Mouse (Mus musculus) embryonic facial prominence, embryonic 15.5 days (tissue): Measurements from ENCODE around the gene Sipa1l1. TPM values are rescaled to one million over a fixed set of nuclear protein-coding genes. Genes with fewer than 3 reads are reported as not detected.
"Not testable (repeated sequence)": the region's sequence is repeated elsewhere in the genome, so short reads cannot be mapped to it uniquely, and the experiment has no call there.

Source experiments
- ATAC-seq: fragments of 200-750 bp; cut with Nextera tagmentation; 2 replicates; pipeline ENCODE4 v1.8.0; 2017; ENCODE audit warnings: low read depth, moderate TSS enrichment; ENCODE audit not compliant: insufficient number of reproducible peaks, low FRiP score, low TSS enrichment
- H3K27ac ChIP-seq: fragments of 300-500 bp; sonication (generic); replicated peaks from 2 replicates; pipeline ENCODE4 v1.5.1; 2015; ENCODE audit warnings: mild to moderate bottlenecking, inconsistent platforms
- H3K27me3 ChIP-seq: fragments of 300-500 bp; sonication (generic); 2 replicates; pipeline ENCODE4 v1.6.1; 2015; ENCODE audit warnings: inconsistent platforms
- H3K36me3 ChIP-seq: fragments of 300-500 bp; sonication (generic); 2 replicates; pipeline ENCODE4 v1.6.1; 2015; ENCODE audit warnings: mild to moderate bottlenecking, inconsistent platforms
- H3K4me1 ChIP-seq: fragments of 300-500 bp; sonication (generic); 2 replicates; pipeline ENCODE4 v1.6.1; 2015; ENCODE audit warnings: inconsistent platforms
- H3K4me2 ChIP-seq: fragments of 300-500 bp; sonication (generic); replicated peaks from 2 replicates; pipeline ENCODE4 v1.6.1; 2015; ENCODE audit warnings: mild to moderate bottlenecking, inconsistent platforms
- H3K4me3 ChIP-seq: fragments of 300-500 bp; sonication (generic); replicated peaks from 2 replicates; pipeline ENCODE4 v1.5.1; 2015; ENCODE audit warnings: mild to moderate bottlenecking, inconsistent platforms
- H3K9ac ChIP-seq: fragments of 300-500 bp; sonication (generic); 2 replicates; pipeline ENCODE4 v1.6.1; 2015; ENCODE audit warnings: inconsistent platforms
- H3K9me3 ChIP-seq: fragments of 300-500 bp; sonication (generic); replicated peaks from 2 replicates; pipeline ENCODE4 v1.6.1; 2016; ENCODE audit warnings: inconsistent platforms
- WGBS: fragments of 180-500 bp; shearing (Covaris S2); methylation state at CpG from one replicate; pipeline ENCODE4 v1.1.7; 2015; 5-methylcytosine and 5-hydroxymethylcytosine counted together
- polyA plus RNA-seq: library from polyadenylated mRNA; unstranded; fragments of >200 nt; fragmentation: Nextera tagmentation; extraction: Ambion mirVana; gene quantifications from 2 replicates; pipeline ENCODE4 v1.2.1, GENCODE M21; 2015

Sipa1l1 gene
- polyA plus RNA-seq, 1 experiment from 2014 or later = 29.8 TPM

GRCm38 (mm10) chr12:82472796-82473195, 303.7 kb downstream of the Sipa1l1 start:
- ATAC-seq = no peak
- Histone ChIP-seq H3K4me2 (no peak overlapping the region), H3K27me3 (no peaks in the 10 kb centered on the region), H3K27ac (no peak overlapping the region), H3K9me3 (no peaks in the 10 kb centered on the region), H3K4me1 (peaks cover 2% of the 10 kb centered on the region; the same call in 1 of the 2 replicates), H3K36me3 (no peaks in the 10 kb centered on the region), H3K4me3 (no peak overlapping the region), H3K9ac (no peak overlapping the region)
- WGBS = 91% methylated on average over 3 of the region's 3 CpGs

GRCm38 (mm10) chr12:82473238-82473637, 304.1 kb downstream of the Sipa1l1 start:
- H3K4me1 ChIP-seq = peaks cover 5% of the 10 kb centered on the region; the same call in 1 of the 2 replicates

GRCm38 (mm10) chr12:82474409-82474808, 305.3 kb downstream of the Sipa1l1 start:
- Histone ChIP-seq H3K4me2 (no peak overlapping the region), H3K36me3 (no peaks in the 10 kb centered on the region), H3K9ac (no peak overlapping the region), H3K27me3 (no peaks in the 10 kb centered on the region), H3K4me3 (no peak overlapping the region), H3K9me3 (no peaks in the 10 kb centered on the region), H3K4me1 (peaks cover 5% of the 10 kb centered on the region; the same call in 1 of the 2 replicates), H3K27ac (no peak overlapping the region)
- ATAC-seq = no peak
- WGBS = 80% methylated on average over 4 of the region's 4 CpGs

More at GRCm38 (mm10) chr12:82473238-82473637, 304.1 kb downstream of the Sipa1l1 start:
- no peak for ATAC-seq
- 82% methylated on average over 4 of the region's 4 CpGs for WGBS
- Histone ChIP-seq H3K9ac (no peak overlapping the region), H3K4me3 (no peak overlapping the region), H3K4me2 (no peak overlapping the region), H3K36me3 (no peaks in the 10 kb centered on the region), H3K9me3 (no peaks in the 10 kb centered on the region), H3K27me3 (no peaks in the 10 kb centered on the region), H3K27ac (no peak overlapping the region)

- Histone ChIP-seq H3K4me1 (peaks cover 5% of the 10 kb centered on the region; the same call in 1 of the 2 replicates), H3K4me2 (no peak overlapping the region), H3K27me3 (no peaks in the 10 kb centered on the region), H3K27ac (no peak overlapping the region), H3K4me3 (no peak overlapping the region), H3K9me3 (no peaks in the 10 kb centered on the region), H3K36me3 (no peaks in the 10 kb centered on the region), H3K9ac (no peak overlapping the region)
- WGBS = 76% methylated on average over 10 of the region's 10 CpGs
- ATAC-seq = no peak
Measured at GRCm38 (mm10) chr12:82476028-82476427, 306.9 kb downstream of the Sipa1l1 start.

DNA sequence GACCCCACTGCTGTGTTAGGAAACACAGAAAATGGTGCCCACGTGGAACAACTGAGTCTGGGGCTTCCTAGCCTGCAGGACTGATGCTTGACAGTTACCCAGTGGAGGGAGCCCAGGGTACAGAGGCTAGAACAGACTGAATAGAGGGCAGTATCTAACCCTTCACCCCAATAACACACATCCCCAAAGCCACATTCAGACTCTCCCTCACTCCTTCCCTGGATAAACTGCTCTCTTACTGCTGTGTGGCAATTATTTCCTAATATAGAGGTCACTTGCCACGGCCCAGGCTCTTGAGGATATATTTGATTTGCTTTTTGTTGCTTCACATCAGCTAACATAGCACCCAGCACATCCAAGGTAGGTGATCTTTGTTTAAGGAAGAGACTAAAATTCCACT, 307.5 kb downstream of the Sipa1l1 start:
- H3K27ac ChIP-seq = no peak overlapping the region
- H3K4me1 ChIP-seq = peaks cover 5% of the 10 kb centered on the region; the same call in 1 of the 2 replicates
- no peak overlapping the region for H3K4me2 ChIP-seq
- no peak for ATAC-seq
- H3K27me3 ChIP-seq = no peaks in the 10 kb centered on the region
- H3K4me3 ChIP-seq = no peak overlapping the region
- H3K36me3 ChIP-seq = no peaks in the 10 kb centered on the region
- no peaks in the 10 kb centered on the region for H3K9me3 ChIP-seq
- 36% methylated on average over 2 of the region's 2 CpGs for WGBS
- H3K9ac ChIP-seq = no peak overlapping the region

DNA sequence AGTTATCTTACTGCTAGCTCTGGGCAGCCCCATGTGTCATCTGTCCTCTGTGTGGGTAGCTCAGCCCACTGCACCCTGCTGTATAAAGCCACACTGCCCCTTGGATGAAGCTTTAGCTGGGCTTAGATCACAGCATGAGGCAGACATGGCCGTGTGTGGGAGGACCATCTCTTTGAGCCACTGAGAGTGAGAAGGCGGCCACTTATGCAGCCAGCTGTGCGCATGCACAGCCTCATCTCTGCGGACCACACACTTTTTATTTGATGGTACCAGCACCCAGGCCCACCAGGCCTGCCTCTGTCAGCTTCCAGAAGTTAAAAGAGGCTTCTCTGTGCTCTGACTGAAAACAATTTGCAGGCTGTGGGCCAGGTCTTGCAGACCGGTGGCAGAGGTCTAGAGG, 308.7 kb downstream of the Sipa1l1 start:
- Histone ChIP-seq H3K4me1 (peaks cover 5% of the 10 kb centered on the region; the same call in 1 of the 2 replicates), H3K4me2 (no peak overlapping the region), H3K36me3 (no peaks in the 10 kb centered on the region), H3K27ac (no peak overlapping the region), H3K4me3 (no peak overlapping the region), H3K9me3 (no peaks in the 10 kb centered on the region), H3K9ac (no peak overlapping the region), H3K27me3 (no peaks in the 10 kb centered on the region)
- WGBS = 31% methylated on average over 5 of the region's 5 CpGs
- no peak for ATAC-seq

DNA sequence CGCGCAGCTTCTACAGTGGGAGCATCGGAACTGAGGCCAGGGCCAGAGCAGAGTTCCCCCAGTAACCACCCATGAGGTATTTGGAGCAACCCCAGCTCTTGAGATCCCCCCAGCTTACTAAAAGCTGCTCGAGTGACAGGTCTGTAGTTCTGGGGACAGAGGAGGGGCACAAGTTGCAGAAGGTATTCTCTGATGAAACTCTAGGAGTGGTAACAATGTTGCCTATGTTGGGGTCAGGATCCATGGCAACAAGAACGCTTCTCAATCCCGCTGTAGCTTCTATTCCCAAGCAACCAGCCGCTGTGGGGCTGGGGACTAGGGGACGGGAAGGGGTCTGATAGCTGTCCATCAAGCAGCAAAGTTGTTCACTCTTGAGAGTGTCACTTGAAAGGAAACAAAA, 309.1 kb downstream of the Sipa1l1 start:
- H3K4me1 ChIP-seq = peaks cover 5% of the 10 kb centered on the region; the same call in 1 of the 2 replicates
- H3K27me3 ChIP-seq = no peaks in the 10 kb centered on the region
- no peak overlapping the region for H3K27ac ChIP-seq
- H3K4me3 ChIP-seq = no peak overlapping the region
- no peak for ATAC-seq
- WGBS = 17% methylated on average over 8 of the region's 8 CpGs
- H3K36me3 ChIP-seq = no peaks in the 10 kb centered on the region
- no peak overlapping the region for H3K4me2 ChIP-seq
- H3K9ac ChIP-seq = no peak overlapping the region
- H3K9me3 ChIP-seq = no peaks in the 10 kb centered on the region

DNA sequence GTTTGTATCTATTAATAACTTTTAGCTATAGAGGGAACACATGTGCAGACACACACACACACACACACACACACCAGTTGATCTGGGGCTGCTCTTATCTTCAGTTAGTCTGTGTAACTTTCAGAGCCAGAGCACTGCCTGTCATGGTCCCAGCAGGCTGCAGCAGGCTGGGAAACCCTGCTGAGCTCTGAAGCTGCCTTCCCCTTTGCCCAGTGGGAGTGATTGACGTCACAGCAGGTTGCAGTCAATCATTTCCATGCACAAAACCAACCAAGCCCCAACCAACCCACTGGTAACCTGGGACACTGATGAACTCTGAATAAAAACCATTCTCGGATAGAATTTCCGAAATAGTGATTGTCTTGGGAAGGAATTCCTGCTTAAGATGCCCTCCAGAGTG, 310.3 kb downstream of the Sipa1l1 start:
- no peak overlapping the region for H3K9ac ChIP-seq
- no peaks in the 10 kb centered on the region for H3K9me3 ChIP-seq
- no peaks in the 10 kb centered on the region for H3K36me3 ChIP-seq
- 43% methylated on average over 3 of the region's 3 CpGs for WGBS
- H3K4me3 ChIP-seq = no peak overlapping the region
- H3K27me3 ChIP-seq = no peaks in the 10 kb centered on the region
- peaks cover 5% of the 10 kb centered on the region; the same call in 1 of the 2 replicates for H3K4me1 ChIP-seq
- no peak overlapping the region for H3K27ac ChIP-seq
- no peak for ATAC-seq
- H3K4me2 ChIP-seq = no peak overlapping the region

GRCm38 (mm10) chr12:82480425-82480824, 311.3 kb downstream of the Sipa1l1 start:
- not testable (repeated sequence) for H3K9me3 ChIP-seq, H3K4me2 ChIP-seq, ATAC-seq, H3K4me3 ChIP-seq, H3K27me3 ChIP-seq, H3K36me3 ChIP-seq, H3K4me1 ChIP-seq, H3K9ac ChIP-seq, H3K27ac ChIP-seq
- 68% methylated on average over 4 of the region's 5 CpGs for WGBS

DNA sequence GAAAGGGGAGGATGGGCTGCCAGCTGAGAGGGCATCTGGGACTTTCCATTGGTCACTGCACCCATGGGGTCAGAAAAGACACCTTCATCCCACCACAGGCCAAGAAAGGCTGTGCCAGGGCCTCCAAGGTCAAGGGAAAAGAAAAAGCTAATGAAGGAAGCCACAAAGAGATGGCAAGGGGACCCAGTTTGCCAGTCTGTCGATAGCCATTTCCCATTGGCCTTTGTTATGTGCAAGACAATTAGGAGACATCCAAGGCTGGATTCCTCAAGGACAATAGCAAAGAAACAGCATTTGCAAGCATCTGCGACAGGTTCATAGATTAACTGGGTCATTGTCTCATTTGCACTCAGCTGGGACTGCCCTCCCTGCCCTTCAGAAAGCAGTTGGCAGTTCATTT, 316.3 kb downstream of the Sipa1l1 start:
- Histone ChIP-seq H3K9ac (no peak overlapping the region), H3K27me3 (no peaks in the 10 kb centered on the region), H3K36me3 (no peaks in the 10 kb centered on the region), H3K27ac (no peak overlapping the region), H3K4me3 (no peak overlapping the region), H3K9me3 (no peaks in the 10 kb centered on the region), H3K4me1 (no peaks in the 10 kb centered on the region), H3K4me2 (no peak overlapping the region)
- no peak for ATAC-seq
- WGBS = 73% methylated on average over 2 of the region's 2 CpGs

- no peaks in the 10 kb centered on the region for H3K9me3 ChIP-seq
- no peak overlapping the region for H3K4me3 ChIP-seq
- no peak for ATAC-seq
- H3K27ac ChIP-seq = no peak overlapping the region
- no peak overlapping the region for H3K4me2 ChIP-seq
- WGBS = 53% methylated on average over 6 of the region's 6 CpGs
- H3K4me1 ChIP-seq = no peaks in the 10 kb centered on the region
- no peak overlapping the region for H3K9ac ChIP-seq
- H3K27me3 ChIP-seq = no peaks in the 10 kb centered on the region
- H3K36me3 ChIP-seq = no peaks in the 10 kb centered on the region
Measured at GRCm38 (mm10) chr12:82486829-82487560, 317.9 kb downstream of the Sipa1l1 start.

- Histone ChIP-seq H3K4me1 (no peaks in the 10 kb centered on the region), H3K4me2 (no peak overlapping the region), H3K27ac (no peak overlapping the region), H3K27me3 (no peaks in the 10 kb centered on the region), H3K36me3 (no peaks in the 10 kb centered on the region), H3K9ac (no peak overlapping the region), H3K4me3 (no peak overlapping the region), H3K9me3 (no peaks in the 10 kb centered on the region)
- WGBS = 56% methylated on average over 4 of the region's 4 CpGs
- ATAC-seq = no peak
Measured at GRCm38 (mm10) chr12:82489093-82489492, 320.0 kb downstream of the Sipa1l1 start.
